Mouse (Mus musculus) brain, embryonic 14.5 days (tissue): ENCODE measurements around the gene Obscn.

Source experiments
- CTCF ChIP-seq: fragments of 200-500 bp; IDR thresholded peaks from 2 replicates; pipeline ENCODE4 v1.5.1; 2012; ENCODE audit warnings: inconsistent platforms, mild to moderate bottlenecking, moderate library complexity, borderline replicate concordance; ENCODE audit not compliant: insufficient read depth, insufficient read length; ENCODE audit errors: extremely low read depth
- POLR2A ChIP-seq: fragments of 200-500 bp; IDR thresholded peaks from 2 replicates; pipeline ENCODE4 v1.6.1; 2012; ENCODE audit warnings: mild to moderate bottlenecking, inconsistent platforms, borderline replicate concordance; ENCODE audit not compliant: poor library complexity, insufficient read depth, insufficient read length, severe bottlenecking; ENCODE audit errors: extremely low read depth

GRCm38 (mm10) chr11:58995807-58996370 is 140.3 kb downstream of the Obscn start:
- TF ChIP-seq POLR2A (no peak), CTCF (no peak)
